Mouse (Mus musculus): ENCODE data around the gene Lce1a2. TPM values are rescaled to one million over a fixed set of nuclear protein-coding genes. Genes with fewer than 3 reads are reported as not detected.
A peak's percentile ranks its signal among the peaks of the same experiment; 100 is the strongest.

The Lce1a2 gene
- polyA plus RNA-seq, 1 experiment from 2014 or later = not detected

GRCm38 (mm10) chr3:92637745-92638652, 32.1 kb downstream of the Lce1a2 start:
- H3K4me1 ChIP-seq (replicated peaks) = peaks cover 13% of the 10 kb centered on the region; the same call in 1 of the 2 replicates
- H3K36me3 ChIP-seq = no peaks in the 10 kb centered on the region
- no peaks in the 10 kb centered on the region for H3K9me3 ChIP-seq
- H3K4me2 ChIP-seq = no peak overlapping the region
- H3K27me3 ChIP-seq = no peaks in the 10 kb centered on the region
- H3K4me3 ChIP-seq = no peak overlapping the region
- peak; percentile 80 for ATAC-seq (ENCODE audit: low read depth)
- WGBS = 30% methylated on average over 1 of the region's 1 CpGs
- H3K9ac ChIP-seq = no peak overlapping the region
- 0 out of 2 replicates have a peak overlapping the region, but pooled peaks have one; percentile 18 for H3K27ac ChIP-seq (replicated peaks)

DNA sequence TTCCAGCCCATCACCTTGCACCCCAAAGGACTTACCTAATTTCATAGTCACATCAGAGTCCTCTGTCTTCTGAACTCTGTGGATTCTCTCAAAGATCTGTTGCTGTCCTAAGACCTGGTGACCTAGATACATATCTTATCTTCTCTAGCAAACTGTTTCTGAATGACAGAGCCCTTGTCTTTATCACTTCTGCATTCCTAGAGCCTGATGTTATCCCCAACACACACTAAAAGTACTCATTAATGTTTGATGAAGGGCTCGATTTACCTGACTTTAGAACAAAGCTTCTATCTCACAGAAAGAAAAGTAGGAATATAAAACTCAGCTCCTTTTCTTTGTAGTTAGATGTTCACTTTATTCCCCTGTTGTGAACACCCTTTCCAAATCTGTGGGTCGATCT, 48.6 kb downstream of the Lce1a2 start, which contains the start of gene Lce6a:
TSS of gene Lce6a (minus strand) at position 101 of the 400 bp plus-strand sequence.
- no peak for ATAC-seq (ENCODE audit: low read depth)
- no peak within 1 kb of the TSS for H3K4me2 ChIP-seq
- no peaks in the 10 kb centered on the region for H3K9me3 ChIP-seq
- H3K36me3 ChIP-seq = no peaks in the 10 kb centered on the region
- no peak within 1 kb of the TSS for H3K9ac ChIP-seq
- no peak within 1 kb of the TSS for H3K4me3 ChIP-seq
- H3K27ac ChIP-seq (replicated peaks) = no peak within 1 kb of the TSS
- no peaks in the 10 kb centered on the region for H3K4me1 ChIP-seq (replicated peaks)
- H3K27me3 ChIP-seq = no peaks in the 10 kb centered on the region
- 93% methylated on average over 2 of the region's 2 CpGs for WGBS

Other genes starting within 250 kb of the Lce1a2 start
- gene Gm9774, start 240.9 kb downstream of the Lce1a2 start, polyA plus RNA-seq (2015; fragmentation: Nextera tagmentation; extraction: Ambion mirVana) = 9.7 and 14.2 TPM in 2 replicates
- gene Sprr2k, start 237.7 kb downstream of the Lce1a2 start, polyA plus RNA-seq (2015; fragmentation: Nextera tagmentation; extraction: Ambion mirVana) = not detected in 2 replicates
- gene Sprr1b, start 231.5 kb downstream of the Lce1a2 start, polyA plus RNA-seq (2015; fragmentation: Nextera tagmentation; extraction: Ambion mirVana) = not detected in 2 replicates
- gene Sprr3, start 211.6 kb downstream of the Lce1a2 start, polyA plus RNA-seq (2015; fragmentation: Nextera tagmentation; extraction: Ambion mirVana) = not detected in 2 replicates
- gene Sprr1a, start 184.4 kb downstream of the Lce1a2 start, polyA plus RNA-seq (2015; fragmentation: Nextera tagmentation; extraction: Ambion mirVana) = not detected in 2 replicates
- not detected in 2 replicates for gene Sprr4, start 169.8 kb downstream of the Lce1a2 start, polyA plus RNA-seq (2015; fragmentation: Nextera tagmentation; extraction: Ambion mirVana)
- gene 2310046K23Rik, start 135.8 kb downstream of the Lce1a2 start, polyA plus RNA-seq (2015; fragmentation: Nextera tagmentation; extraction: Ambion mirVana) = not detected in 2 replicates
- not detected in 2 replicates for gene Ivl, start 96.6 kb downstream of the Lce1a2 start, polyA plus RNA-seq (2015; fragmentation: Nextera tagmentation; extraction: Ambion mirVana)
- not detected in 2 replicates for gene Smcp, start 81.3 kb downstream of the Lce1a2 start, polyA plus RNA-seq (2015; fragmentation: Nextera tagmentation; extraction: Ambion mirVana)
- gene 2210017I01Rik, start 62.8 kb downstream of the Lce1a2 start, polyA plus RNA-seq (2015; fragmentation: Nextera tagmentation; extraction: Ambion mirVana) = not detected in 2 replicates
- gene Lce6a, start 48.7 kb downstream of the Lce1a2 start, polyA plus RNA-seq (2015; fragmentation: Nextera tagmentation; extraction: Ambion mirVana) = not detected in 2 replicates
- not detected in 2 replicates for gene Lce1a1, start 22.0 kb downstream of the Lce1a2 start, polyA plus RNA-seq (2015; fragmentation: Nextera tagmentation; extraction: Ambion mirVana)
- not detected in 2 replicates for gene Lce1b, start 13.4 kb downstream of the Lce1a2 start, polyA plus RNA-seq (2015; fragmentation: Nextera tagmentation; extraction: Ambion mirVana)
- not detected in 2 replicates for gene Lce1c, start 8.9 kb upstream of the Lce1a2 start, polyA plus RNA-seq (2015; fragmentation: Nextera tagmentation; extraction: Ambion mirVana)
- gene Lce1d, start 16.9 kb upstream of the Lce1a2 start, polyA plus RNA-seq (2015; fragmentation: Nextera tagmentation; extraction: Ambion mirVana) = not detected in 2 replicates
- not detected in 2 replicates for gene Lce1e, start 38.8 kb upstream of the Lce1a2 start, polyA plus RNA-seq (2015; fragmentation: Nextera tagmentation; extraction: Ambion mirVana)
- gene Lce1f, start 50.0 kb upstream of the Lce1a2 start, polyA plus RNA-seq (2015; fragmentation: Nextera tagmentation; extraction: Ambion mirVana) = not detected in 2 replicates
- not detected in 2 replicates for gene Gm38119, start 68.8 kb upstream of the Lce1a2 start, polyA plus RNA-seq (2015; fragmentation: Nextera tagmentation; extraction: Ambion mirVana)
- not detected in 2 replicates for gene Lce1g, start 82.0 kb upstream of the Lce1a2 start, polyA plus RNA-seq (2015; fragmentation: Nextera tagmentation; extraction: Ambion mirVana)
- not detected in 2 replicates for gene Lce1h, start 94.8 kb upstream of the Lce1a2 start, polyA plus RNA-seq (2015; fragmentation: Nextera tagmentation; extraction: Ambion mirVana)
- gene Lce1i, start 108.6 kb upstream of the Lce1a2 start, polyA plus RNA-seq (2015; fragmentation: Nextera tagmentation; extraction: Ambion mirVana) = not detected in 2 replicates
- gene Lce1j, start 120.2 kb upstream of the Lce1a2 start, polyA plus RNA-seq (2015; fragmentation: Nextera tagmentation; extraction: Ambion mirVana) = not detected in 2 replicates
- not detected in 2 replicates for gene Lce1k, start 137.6 kb upstream of the Lce1a2 start, polyA plus RNA-seq (2015; fragmentation: Nextera tagmentation; extraction: Ambion mirVana)
- gene Kprp, start 156.9 kb upstream of the Lce1a2 start, polyA plus RNA-seq (2015; fragmentation: Nextera tagmentation; extraction: Ambion mirVana) = not detected in 2 replicates
- gene Lce1l, start 181.0 kb upstream of the Lce1a2 start, polyA plus RNA-seq (2015; fragmentation: Nextera tagmentation; extraction: Ambion mirVana) = not detected in 2 replicates
- gene 2310050C09Rik, start 199.9 kb upstream of the Lce1a2 start, polyA plus RNA-seq (2015; fragmentation: Nextera tagmentation; extraction: Ambion mirVana) = not detected in 2 replicates

Measured in neural tube, embryonic 13.5 days (tissue).